Mouse (Mus musculus): ENCODE results near the gene Ablim1. TPM values are rescaled to one million over a fixed set of nuclear protein-coding genes. Genes with fewer than 3 reads are reported as not detected.

The Ablim1 gene
- polyA plus RNA-seq, 1 experiment = 110 TPM

DNA sequence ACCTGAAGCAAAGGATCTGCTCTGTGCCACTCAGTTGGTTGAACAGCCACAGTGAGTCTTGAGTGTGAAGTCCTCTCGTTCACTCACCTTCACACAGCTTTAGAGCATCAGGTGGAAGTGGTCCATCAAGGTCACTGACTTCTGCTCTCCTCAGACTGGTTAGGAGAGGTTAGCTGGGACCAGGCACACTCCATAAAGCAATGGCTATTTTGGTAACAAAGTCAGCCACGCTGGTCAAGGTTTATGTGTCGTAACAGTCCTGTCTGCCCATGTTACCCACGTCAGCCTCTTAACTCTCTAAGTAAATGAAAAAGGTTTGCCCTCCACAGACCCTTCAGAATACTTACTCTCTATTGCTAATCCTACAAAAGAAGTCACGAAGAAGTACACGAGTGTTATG lies 44.0 kb downstream of the Ablim1 start:
- H3K27ac ChIP-seq (ENCODE audit: insufficient read depth, low read length) = no peak overlapping the region
- no peaks in the 10 kb centered on the region for H3K27me3 ChIP-seq (ENCODE audit: control insufficient read depth, insufficient read depth, low read length)
- H3K4me1 ChIP-seq (ENCODE audit: control insufficient read depth, insufficient read depth, low read length) = peaks cover 44% of the 10 kb centered on the region
- TF ChIP-seq POLR2A (IDR thresholded peaks at IDR 0.05; ENCODE audit: borderline replicate concordance, insufficient read depth, low read length) = no peak
- TF ChIP-seq CTCF (IDR thresholded peaks at IDR 0.05; ENCODE audit: borderline replicate concordance, insufficient read depth, low read depth, low read length) = no peak
- DNase-seq = no peak
- no peak overlapping the region for H3K4me3 ChIP-seq (replicated peaks; ENCODE audit: insufficient read depth, low read depth, low read length)
- WGBS = 93% methylated on average over 6 of the region's 6 CpGs

DNA sequence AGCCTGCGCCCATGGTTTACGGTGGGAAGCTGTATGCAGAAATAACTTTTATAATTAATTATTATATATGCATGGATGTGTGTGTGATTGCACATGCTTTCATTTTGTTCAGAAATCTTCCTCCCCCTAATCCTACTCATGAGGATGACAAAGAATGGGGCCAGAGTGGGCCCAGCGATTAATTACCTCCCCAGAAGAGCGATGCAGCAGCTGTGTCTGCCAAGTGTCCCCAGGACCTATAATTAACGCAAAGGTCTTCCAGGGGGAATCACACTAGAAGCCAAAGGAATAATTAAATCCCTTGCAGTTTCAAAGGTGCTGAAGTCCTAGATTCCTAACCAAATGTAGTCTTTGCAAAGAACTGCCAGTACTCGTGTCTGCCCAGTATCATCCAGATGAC lies 44.9 kb downstream of the Ablim1 start:
- H3K27ac ChIP-seq (ENCODE audit: insufficient read depth, low read length) = no peak overlapping the region
- WGBS = 40% methylated on average over 6 of the region's 6 CpGs

DNA sequence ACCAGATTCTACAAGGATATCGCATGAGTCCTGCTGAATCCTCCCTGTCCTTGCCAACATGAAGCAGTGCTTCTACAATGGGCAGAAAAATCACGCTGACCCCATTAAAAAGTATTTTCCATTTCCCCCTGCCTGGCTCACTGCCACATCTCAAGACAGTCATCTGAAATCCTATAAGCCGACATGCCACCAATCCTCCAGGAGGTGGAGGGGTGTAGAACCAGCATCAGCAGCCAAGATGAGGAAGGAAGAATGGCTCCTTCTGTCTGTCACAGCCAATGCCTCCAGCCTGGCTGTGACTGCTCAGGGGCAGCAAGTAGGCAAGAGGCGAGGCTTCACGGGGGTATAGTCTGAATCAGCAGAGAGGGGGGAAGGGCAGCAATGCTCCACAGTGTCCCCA lies 47.2 kb downstream of the Ablim1 start:
- Histone ChIP-seq H3K27me3 (ENCODE audit: control insufficient read depth, insufficient read depth, low read length) (no peaks in the 10 kb centered on the region), H3K4me1 (ENCODE audit: control insufficient read depth, insufficient read depth, low read length) (peaks cover 37% of the 10 kb centered on the region), H3K4me3 (replicated peaks; ENCODE audit: insufficient read depth, low read depth, low read length) (no peak overlapping the region), H3K27ac (ENCODE audit: insufficient read depth, low read length) (no peak overlapping the region)
- WGBS = 39% methylated on average over 5 of the region's 5 CpGs
- no peak for DNase-seq
- TF ChIP-seq CTCF (IDR thresholded peaks at IDR 0.05; ENCODE audit: borderline replicate concordance, insufficient read depth, low read depth, low read length) (no peak), POLR2A (IDR thresholded peaks at IDR 0.05; ENCODE audit: borderline replicate concordance, insufficient read depth, low read length) (no peak)

More for the DNA sequence above, 44.9 kb downstream of the Ablim1 start:
- no peak for DNase-seq
- no peak overlapping the region for H3K4me3 ChIP-seq (replicated peaks; ENCODE audit: insufficient read depth, low read depth, low read length)
- H3K27me3 ChIP-seq (ENCODE audit: control insufficient read depth, insufficient read depth, low read length) = no peaks in the 10 kb centered on the region
- no peak for TF ChIP-seq POLR2A (IDR thresholded peaks at IDR 0.05; ENCODE audit: borderline replicate concordance, insufficient read depth, low read length)
- TF ChIP-seq CTCF (IDR thresholded peaks at IDR 0.05; ENCODE audit: borderline replicate concordance, insufficient read depth, low read depth, low read length) = no peak
- H3K4me1 ChIP-seq (ENCODE audit: control insufficient read depth, insufficient read depth, low read length) = peaks cover 42% of the 10 kb centered on the region

DNA sequence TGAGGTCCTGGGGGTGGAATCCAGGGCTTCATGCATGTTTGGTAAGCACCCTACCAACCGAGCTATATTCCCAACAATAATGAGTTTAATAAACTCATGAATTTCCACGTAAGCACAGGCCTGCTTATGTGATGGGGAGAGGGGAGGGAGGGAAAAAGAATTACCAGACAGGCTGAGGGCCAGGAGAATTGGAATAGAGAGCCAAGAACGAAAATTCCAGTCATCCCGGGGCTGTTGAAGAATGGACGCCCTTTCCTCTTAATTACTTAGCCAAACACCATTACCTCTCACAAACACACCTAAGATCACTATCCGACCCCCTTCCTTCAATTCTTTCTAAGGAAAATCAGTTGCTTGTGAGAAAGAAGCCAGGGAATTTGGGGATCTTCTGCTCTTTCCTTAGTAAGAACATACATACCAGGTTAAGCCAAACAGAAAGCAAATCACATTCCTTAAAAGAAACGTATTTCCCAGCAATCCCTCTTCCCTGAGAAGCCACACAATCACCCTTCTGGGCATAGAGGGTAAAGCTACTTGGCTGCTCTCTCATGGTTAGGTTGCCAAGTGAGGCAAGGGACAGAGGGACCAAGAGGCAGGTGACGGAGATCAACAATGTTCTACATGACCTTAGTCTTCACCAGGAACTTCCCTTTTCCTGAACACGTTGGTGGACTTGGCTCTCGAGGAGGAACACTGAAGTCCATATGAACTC lies 48.2 kb downstream of the Ablim1 start:
- H3K27ac ChIP-seq (ENCODE audit: insufficient read depth, low read length) = no peak overlapping the region
- no peak for TF ChIP-seq POLR2A (IDR thresholded peaks at IDR 0.05; ENCODE audit: borderline replicate concordance, insufficient read depth, low read length)
- no peak for TF ChIP-seq CTCF (IDR thresholded peaks at IDR 0.05; ENCODE audit: borderline replicate concordance, insufficient read depth, low read depth, low read length)
- no peak for DNase-seq
- WGBS = 43% methylated on average over 10 of the region's 10 CpGs
- no peaks in the 10 kb centered on the region for H3K27me3 ChIP-seq (ENCODE audit: control insufficient read depth, insufficient read depth, low read length)
- H3K4me3 ChIP-seq (replicated peaks; ENCODE audit: insufficient read depth, low read depth, low read length) = no peak overlapping the region
- peaks cover 32% of the 10 kb centered on the region for H3K4me1 ChIP-seq (ENCODE audit: control insufficient read depth, insufficient read depth, low read length)

DNA sequence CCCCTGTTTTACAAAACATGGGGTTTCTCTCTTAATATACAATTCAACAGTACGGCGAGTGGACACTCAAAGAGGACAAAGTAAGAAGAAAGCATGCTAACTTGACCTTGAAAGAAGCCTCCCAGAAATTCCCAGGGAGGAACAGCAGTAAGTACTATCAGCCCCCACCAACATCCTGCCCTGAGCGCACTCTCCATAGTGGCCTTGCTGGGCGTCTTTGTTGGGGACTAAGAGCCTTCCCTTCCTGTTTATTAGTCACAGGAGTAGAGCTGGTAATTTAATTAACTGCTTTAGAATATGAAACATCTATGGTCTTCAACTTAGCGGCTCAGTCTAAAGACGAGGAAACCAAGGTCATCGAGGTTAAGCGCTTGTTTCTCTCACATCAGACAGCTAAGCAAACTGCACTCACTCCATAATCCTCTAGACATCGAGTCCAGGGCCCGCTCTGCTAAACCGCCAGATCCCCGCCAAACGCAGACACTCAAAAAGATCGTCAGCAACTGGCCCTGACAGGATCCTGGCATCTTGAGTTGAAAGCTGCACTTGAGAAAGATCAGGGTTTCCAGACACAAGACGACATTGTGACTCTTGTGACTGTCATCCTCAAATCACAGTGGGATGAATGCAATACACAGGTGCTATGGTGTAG lies 50.3 kb downstream of the Ablim1 start:
- Histone ChIP-seq H3K27ac (ENCODE audit: insufficient read depth, low read length) (no peak overlapping the region), H3K27me3 (ENCODE audit: control insufficient read depth, insufficient read depth, low read length) (no peaks in the 10 kb centered on the region), H3K4me3 (replicated peaks; ENCODE audit: insufficient read depth, low read depth, low read length) (no peak overlapping the region), H3K4me1 (ENCODE audit: control insufficient read depth, insufficient read depth, low read length) (peaks cover 31% of the 10 kb centered on the region)
- no peak for DNase-seq
- WGBS = 58% methylated on average over 15 of the region's 15 CpGs
- no peak for TF ChIP-seq CTCF (IDR thresholded peaks at IDR 0.05; ENCODE audit: borderline replicate concordance, insufficient read depth, low read depth, low read length)

DNA sequence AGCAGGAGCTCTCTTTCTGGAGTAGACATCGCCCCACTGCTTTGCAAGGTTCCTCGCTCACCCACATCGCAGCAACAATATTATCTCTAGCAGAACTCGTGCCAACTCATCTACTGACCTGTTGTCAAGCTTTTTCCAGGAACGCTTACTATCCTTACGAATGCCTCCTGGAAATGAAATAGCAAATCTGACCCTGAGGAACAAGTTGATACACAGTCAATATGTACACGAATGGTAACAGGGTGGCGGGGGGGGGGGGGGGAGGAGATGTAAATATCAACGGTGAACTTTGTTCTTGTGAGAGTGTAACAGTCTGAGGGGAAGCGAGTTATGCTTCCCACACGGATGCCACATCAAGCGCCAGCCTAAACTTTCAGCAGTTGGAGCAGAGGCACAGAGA lies 56.9 kb downstream of the Ablim1 start:
- whole genome bisulfite sequencing = 62% methylated on average over 12 of the region's 12 CpGs
- TF ChIP-seq CTCF (IDR thresholded peaks at IDR 0.05; ENCODE audit: borderline replicate concordance, insufficient read depth, low read depth, low read length) (no peak), POLR2A (IDR thresholded peaks at IDR 0.05; ENCODE audit: borderline replicate concordance, insufficient read depth, low read length) (no peak)
- Histone ChIP-seq H3K4me3 (replicated peaks; ENCODE audit: insufficient read depth, low read depth, low read length) (no peak overlapping the region), H3K27me3 (ENCODE audit: control insufficient read depth, insufficient read depth, low read length) (no peaks in the 10 kb centered on the region), H3K4me1 (ENCODE audit: control insufficient read depth, insufficient read depth, low read length) (peaks cover 14% of the 10 kb centered on the region), H3K27ac (ENCODE audit: insufficient read depth, low read length) (no peak overlapping the region)
- DNase-seq = no peak

DNA sequence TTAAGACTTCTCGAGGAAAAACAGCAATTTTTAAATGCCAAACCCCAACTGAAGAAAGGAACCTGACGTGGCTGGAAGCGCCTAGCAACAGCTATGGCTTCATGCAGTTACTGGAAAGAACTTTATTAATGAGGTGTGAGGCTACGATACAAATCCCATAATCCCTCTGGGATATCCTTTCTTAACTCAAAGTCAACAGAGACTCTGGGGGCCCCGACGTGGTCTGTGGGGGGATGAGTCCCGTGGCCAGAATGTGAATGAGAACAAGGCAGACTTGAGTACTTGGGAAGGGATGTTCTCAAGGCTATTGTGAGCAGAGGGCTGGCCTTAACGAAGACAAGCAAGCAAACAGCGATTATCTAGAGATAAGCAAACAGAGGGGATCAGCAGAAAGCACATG lies 58.1 kb downstream of the Ablim1 start:
- H3K27me3 ChIP-seq (ENCODE audit: control insufficient read depth, insufficient read depth, low read length) = no peaks in the 10 kb centered on the region
- 49% methylated on average over 9 of the region's 9 CpGs for WGBS
- H3K27ac ChIP-seq (ENCODE audit: insufficient read depth, low read length) = no peak overlapping the region
- no peak overlapping the region for H3K4me3 ChIP-seq (replicated peaks; ENCODE audit: insufficient read depth, low read depth, low read length)
- DNase-seq = no peak
- TF ChIP-seq CTCF (IDR thresholded peaks at IDR 0.05; ENCODE audit: borderline replicate concordance, insufficient read depth, low read depth, low read length) (no peak), POLR2A (IDR thresholded peaks at IDR 0.05; ENCODE audit: borderline replicate concordance, insufficient read depth, low read length) (no peak)
- H3K4me1 ChIP-seq (ENCODE audit: control insufficient read depth, insufficient read depth, low read length) = peaks cover 13% of the 10 kb centered on the region

DNA sequence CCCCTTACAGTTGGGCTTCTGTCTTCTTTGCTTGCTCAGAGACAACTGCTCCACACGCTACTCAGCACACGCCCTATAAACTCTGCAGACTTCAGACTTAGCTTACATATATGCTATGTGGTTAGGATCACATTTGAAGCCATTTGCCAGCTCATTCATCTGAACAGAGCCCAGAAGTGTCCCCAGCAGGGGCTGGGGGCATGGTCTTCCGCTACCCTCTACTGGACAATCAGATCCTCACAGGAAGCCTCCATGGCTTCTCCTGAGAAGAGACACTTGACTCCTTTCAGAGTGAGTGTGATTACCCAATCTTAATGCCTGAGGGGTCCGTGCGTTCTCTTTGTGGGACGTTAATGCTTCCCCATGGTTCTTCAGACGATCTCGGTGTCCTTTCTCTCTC lies 59.6 kb downstream of the Ablim1 start:
- whole genome bisulfite sequencing = 81% methylated on average over 8 of the region's 8 CpGs
- DNase-seq = no peak
- Histone ChIP-seq H3K27ac (ENCODE audit: insufficient read depth, low read length) (no peak overlapping the region), H3K4me1 (ENCODE audit: control insufficient read depth, insufficient read depth, low read length) (peaks cover 18% of the 10 kb centered on the region; the same call in 1 of the 2 replicates), H3K27me3 (ENCODE audit: control insufficient read depth, insufficient read depth, low read length) (no peaks in the 10 kb centered on the region), H3K4me3 (replicated peaks; ENCODE audit: insufficient read depth, low read depth, low read length) (no peak overlapping the region)
- TF ChIP-seq POLR2A (IDR thresholded peaks at IDR 0.05; ENCODE audit: borderline replicate concordance, insufficient read depth, low read length) (no peak), CTCF (IDR thresholded peaks at IDR 0.05; ENCODE audit: borderline replicate concordance, insufficient read depth, low read depth, low read length) (peak; percentile 32; the same call in 1 of the 2 replicates)

Measured in cerebellum, adult 2 months (tissue).